In genomic region chr13:97530570-97530969, GRCm38 (mm10) we compare ENCODE assay signal across 10 mouse cellular contexts.
DNase-seq lines count a peak whose midpoint lies in the region; ATAC-seq and TF ChIP-seq lines count a peak whose summit lies in the region.
"Had no signal": no experiment of that assay in that cellular context is flagged by ENCODE, and none has a peak within 500 bp of the region (broad histone marks: within the 10 kb centered on the region; RNA-seq: fewer than 3 reads in every experiment).

No protein-coding gene starts in this region.

- H3K9ac ChIP-seq in intestine, postnatal 0 days (ENCODE audit: low read depth, low read length): no peak overlapping the region
- no peak overlapping the region for H3K9ac ChIP-seq in intestine, embryonic 16.5 days (ENCODE audit: low read depth, low read length)
- H3K9ac ChIP-seq: embryonic facial prominence, embryonic 15.5 days had no signal

- H3K4me2 ChIP-seq in intestine, postnatal 0 days (replicated peaks; ENCODE audit: low read depth): no peak overlapping the region
- no peak overlapping the region for H3K4me2 ChIP-seq in intestine, embryonic 16.5 days (ENCODE audit: low read depth, low read length)
- H3K4me2 ChIP-seq: embryonic facial prominence, embryonic 15.5 days had no signal

- WGBS in intestine, postnatal 0 days: 31% methylated on average over 2 of the region's 2 CpGs
- WGBS in intestine, embryonic 16.5 days: 46% methylated on average over 2 of the region's 2 CpGs

- no peaks in the 10 kb centered on the region for H3K4me1 ChIP-seq in intestine, postnatal 0 days (replicated peaks; ENCODE audit: control insufficient read depth, insufficient read depth, low read length)
- peaks cover 8% of the 10 kb centered on the region for H3K4me1 ChIP-seq in intestine, embryonic 16.5 days (ENCODE audit: control insufficient read depth, insufficient read depth, low read length)

- TF ChIP-seq CTCF in intestine, postnatal 0 days (IDR thresholded peaks at IDR 0.05; ENCODE audit: low read depth): no peak

- no peaks in the 10 kb centered on the region for H3K9me3 ChIP-seq in intestine, postnatal 0 days (ENCODE audit: control insufficient read depth)
- H3K9me3 ChIP-seq in intestine, embryonic 16.5 days (ENCODE audit: control insufficient read depth, low read length): no peaks in the 10 kb centered on the region

- H3K4me3 ChIP-seq in intestine, postnatal 0 days (ENCODE audit: low read depth, low read length): no peak overlapping the region
- H3K4me3 ChIP-seq in intestine, embryonic 16.5 days (ENCODE audit: low read length): no peak overlapping the region
- H3K4me3 ChIP-seq: embryonic facial prominence, embryonic 15.5 days had no signal

- peak; percentile 52 for ATAC-seq in intestine, postnatal 0 days
- ATAC-seq in intestine, embryonic 16.5 days: no peak
- 0 out of 2 replicates have a peak, but pooled peaks have one; percentile 29 for ATAC-seq in common myeloid progenitor, adult 5-6 weeks (replicated peaks; ENCODE audit: low read depth, poor library complexity, severe bottlenecking)
- peak; percentile 40; the same call in 1 of the 2 replicates for ATAC-seq in monocyte, adult 5-6 weeks (replicated peaks; ENCODE audit: insufficient number of reproducible peaks, low FRiP score, low TSS enrichment, poor library complexity, severe bottlenecking)

- H3K36me3 ChIP-seq in intestine, postnatal 0 days (ENCODE audit: control insufficient read depth, insufficient read depth): no peaks in the 10 kb centered on the region
- H3K36me3 ChIP-seq in intestine, embryonic 16.5 days (ENCODE audit: control insufficient read depth, insufficient read depth, low read length): no peaks in the 10 kb centered on the region
- H3K36me3 ChIP-seq: embryonic facial prominence, embryonic 15.5 days had no signal

- peak; percentile 56 for DNase-seq in embryo, embryonic 10 days (ENCODE audit: low spot score)
- no peak for DNase-seq in embryo, embryonic 9.5 days (ENCODE audit: extremely low spot score)
- no peak for DNase-seq in ovary, postnatal 10 days (ENCODE audit: low spot score)
- no peak for DNase-seq in urinary bladder, adult 18-20 months (ENCODE audit: low spot score in 2 of 2)

- H3K27me3 ChIP-seq in intestine, postnatal 0 days (replicated peaks; ENCODE audit: control insufficient read depth, insufficient read depth, low read length): no peaks in the 10 kb centered on the region
- H3K27me3 ChIP-seq in intestine, embryonic 16.5 days (replicated peaks; ENCODE audit: control insufficient read depth, insufficient read depth, low read length): no peaks in the 10 kb centered on the region
- H3K27me3 ChIP-seq: embryonic facial prominence, embryonic 15.5 days had no signal

- H3K27ac ChIP-seq in intestine, postnatal 0 days (ENCODE audit: low read depth, low read length): no peak overlapping the region
- no peak overlapping the region for H3K27ac ChIP-seq in intestine, embryonic 16.5 days (ENCODE audit: low read length)
- H3K27ac ChIP-seq: embryonic facial prominence, embryonic 15.5 days; macrophage had no signal
